Comparison of ENCODE assay signal across 33 mouse cellular contexts in genomic region chr13:64120760-64121159, GRCm38 (mm10). TPM values are rescaled to one million over a fixed set of nuclear protein-coding genes. Genes with fewer than 3 reads are reported as not detected.
DNase-seq lines count a peak whose midpoint lies in the region; ATAC-seq and TF ChIP-seq lines count a peak whose summit lies in the region.
"Had no signal": no experiment of that assay in that cellular context is flagged by ENCODE, and none has a peak within 500 bp of the region (broad histone marks: within the 10 kb centered on the region; RNA-seq: fewer than 3 reads in every experiment).

No protein-coding gene starts in this region.

- WGBS in kidney, embryonic 16.5 days, result 69% methylated on average over 4 of the region's 4 CpGs
- WGBS in kidney, embryonic 15.5 days, result 74% methylated on average over 4 of the region's 4 CpGs

- H3K4me1 ChIP-seq in CH12.LX (ENCODE audit: control insufficient read depth in 1 of 2, insufficient read depth in 2 of 2), result peaks cover 0 to 12% of the 10 kb centered on the region in 2 experiments; a peak in 2 of 4 replicates
- no peaks in the 10 kb centered on the region for H3K4me1 ChIP-seq in kidney, embryonic 16.5 days (ENCODE audit: insufficient read depth, low read length)
- H3K4me1 ChIP-seq in kidney, embryonic 15.5 days, result no peaks in the 10 kb centered on the region
- H3K4me1 ChIP-seq: embryonic facial prominence, embryonic 13.5 days; forebrain, embryonic 12.5 days; forebrain, embryonic 15.5 days; heart, embryonic 12.5 days; heart, embryonic 15.5 days; hindbrain, embryonic 15.5 days had no signal

- H3K4me2 ChIP-seq in CH12.LX (ENCODE audit: insufficient read depth, low read depth, poor library complexity, severe bottlenecking), result no peak overlapping the region
- no peak overlapping the region for H3K4me2 ChIP-seq in kidney, embryonic 16.5 days (replicated peaks; ENCODE audit: low read depth, low read length)
- no peak overlapping the region for H3K4me2 ChIP-seq in kidney, embryonic 15.5 days
- H3K4me2 ChIP-seq: embryonic facial prominence, embryonic 13.5 days; forebrain, embryonic 12.5 days; forebrain, embryonic 15.5 days; heart, embryonic 12.5 days; heart, embryonic 15.5 days; hindbrain, embryonic 15.5 days had no signal

- ATAC-seq in hematopoietic stem cell, adult 5-6 weeks (replicated peaks in 1 of 2; ENCODE audit: insufficient read depth in 1 of 2, low FRiP score in 2 of 2, low TSS enrichment in 1 of 2, low read depth in 1 of 2, poor library complexity in 2 of 2, severe bottlenecking in 2 of 2), result peak; percentile 76 to 89
- ATAC-seq in neutrophil, adult 5-6 weeks (ENCODE audit: extremely low read depth, insufficient number of reproducible peaks, low FRiP score, poor library complexity, severe bottlenecking), result peak; percentile 41; the same call in 1 of the 2 replicates
- ATAC-seq in kidney, embryonic 16.5 days (ENCODE audit: low FRiP score, low TSS enrichment), result no peak
- ATAC-seq in kidney, embryonic 15.5 days (replicated peaks; ENCODE audit: low FRiP score), result no peak
- ATAC-seq: activated CD4-positive, CD25-positive, alpha-beta regulatory T cell, adult 4 months; CD4-positive, CD25-positive, alpha-beta regulatory T cell, adult 4 months; forebrain, embryonic 15.5 days had no signal

- no peak for TF ChIP-seq RAD21 in CH12.LX (IDR thresholded peaks at IDR 0.05; ENCODE audit: low read depth, low read length)

- H3K79me2 ChIP-seq in CH12.LX (replicated peaks; ENCODE audit: control insufficient read depth, extremely low read depth, insufficient read depth, poor library complexity, severe bottlenecking), result no peaks in the 10 kb centered on the region

- peaks cover 0 to 16% of the 10 kb centered on the region in 2 experiments for H3K36me3 ChIP-seq in CH12.LX (replicated peaks in 1 of 2; ENCODE audit: control insufficient read depth in 1 of 2, insufficient read depth in 1 of 2, low read length in 1 of 2)
- no peaks in the 10 kb centered on the region for H3K36me3 ChIP-seq in kidney, embryonic 16.5 days (ENCODE audit: insufficient read depth, low read length)
- no peaks in the 10 kb centered on the region for H3K36me3 ChIP-seq in kidney, embryonic 15.5 days
- H3K36me3 ChIP-seq: embryonic facial prominence, embryonic 10.5 days; embryonic facial prominence, embryonic 13.5 days; forebrain, embryonic 12.5 days; forebrain, embryonic 15.5 days; heart, embryonic 12.5 days; heart, embryonic 15.5 days; hindbrain, embryonic 15.5 days had no signal

- no peak for TF ChIP-seq CTCF in CH12.LX (conservative IDR thresholded peaks at IDR 0.05 in 1 of 2, IDR thresholded peaks at IDR 0.05 in 1 of 2; ENCODE audit: low read depth in 2 of 2, low read length in 2 of 2)

- TF ChIP-seq EP300 in CH12.LX (IDR thresholded peaks at IDR 0.05; ENCODE audit: low read length), result no peak

- H3K4me3 ChIP-seq in CH12.LX (replicated peaks in 1 of 3; ENCODE audit: low read depth in 2 of 3, low read length in 2 of 3, poor library complexity in 1 of 3), result no peak overlapping the region
- H3K4me3 ChIP-seq in kidney, embryonic 16.5 days (ENCODE audit: low read length), result no peak overlapping the region
- H3K4me3 ChIP-seq in kidney, embryonic 15.5 days (replicated peaks), result no peak overlapping the region
- H3K4me3 ChIP-seq: embryonic facial prominence, embryonic 10.5 days; embryonic facial prominence, embryonic 13.5 days; erythroblast, embryonic 14.5 days; forebrain, embryonic 12.5 days; forebrain, embryonic 15.5 days; heart, embryonic 12.5 days; heart, embryonic 15.5 days; hindbrain, embryonic 15.5 days had no signal

- H3K9me3 ChIP-seq in CH12.LX (replicated peaks; ENCODE audit: low read length), result no peaks in the 10 kb centered on the region
- peaks cover 3% of the 10 kb centered on the region; the same call in 1 of the 2 replicates for H3K9me3 ChIP-seq in kidney, embryonic 16.5 days (ENCODE audit: low read length)
- H3K9me3 ChIP-seq in kidney, embryonic 15.5 days (replicated peaks), result no peaks in the 10 kb centered on the region
- H3K9me3 ChIP-seq: forebrain, embryonic 15.5 days; heart, embryonic 12.5 days; heart, embryonic 15.5 days; hindbrain, embryonic 15.5 days had no signal

- peak; percentile 9 to 10 for DNase-seq in spleen, postnatal 36 days (ENCODE audit: low spot score in 2 of 2)
- DNase-seq in spleen, postnatal 14 days (ENCODE audit: low spot score in 2 of 2), result no peak
- peak; percentile 22 for DNase-seq in CH12.LX (ENCODE audit: extremely low read depth)
- DNase-seq in cerebellum, postnatal 25 days, result no peak
- DNase-seq: adrenal gland, postnatal 10 days; adrenal gland, postnatal 36 days; cerebellum, adult 18-20 months; cerebellum, adult 9-10 months; cerebellum, postnatal 14 days; embryo, embryonic 11 days; gastrocnemius, postnatal 25 days; heart, postnatal 10 days; heart, postnatal 36 days had no signal

- TF ChIP-seq POLR2A in CH12.LX (IDR thresholded peaks at IDR 0.05; ENCODE audit: low read depth, low read length), result no peak

- no peak overlapping the region for H3K9ac ChIP-seq in CH12.LX (ENCODE audit: insufficient read depth, low read depth)
- H3K9ac ChIP-seq in kidney, embryonic 16.5 days (replicated peaks; ENCODE audit: low read length), result no peak overlapping the region
- no peak overlapping the region for H3K9ac ChIP-seq in kidney, embryonic 15.5 days
- H3K9ac ChIP-seq: embryonic facial prominence, embryonic 13.5 days; forebrain, embryonic 12.5 days; forebrain, embryonic 15.5 days; heart, embryonic 12.5 days; heart, embryonic 15.5 days; hindbrain, embryonic 15.5 days had no signal

- dilution Hi-C loops in CH12.LX (cut with MboI; ENCODE audit: extremely low pct_ligation_motif_present, extremely low pct_unique_long_range_greater_than_20kb, low sequenced_read_pairs), result no loop called here

- no peak overlapping the region for H3K27ac ChIP-seq in CH12.LX (ENCODE audit: insufficient read depth, low read depth)
- no peak overlapping the region for H3K27ac ChIP-seq in kidney, embryonic 16.5 days (ENCODE audit: low read length)
- no peak overlapping the region for H3K27ac ChIP-seq in kidney, embryonic 15.5 days
- H3K27ac ChIP-seq: embryonic facial prominence, embryonic 10.5 days; embryonic facial prominence, embryonic 13.5 days; forebrain, embryonic 12.5 days; forebrain, embryonic 15.5 days; heart, embryonic 15.5 days; hindbrain, embryonic 15.5 days had no signal

- in situ Hi-C loops in CH12.LX (cut with MboI; ENCODE audit: low pct_ligation_motif_present, low pct_unique_long_range_greater_than_20kb, low sequenced_read_pairs), result no loop called here

- H3K27me3 ChIP-seq in CH12.LX (replicated peaks), result no peaks in the 10 kb centered on the region
- H3K27me3 ChIP-seq in kidney, embryonic 16.5 days (ENCODE audit: insufficient read depth, low read length), result no peaks in the 10 kb centered on the region
- no peaks in the 10 kb centered on the region for H3K27me3 ChIP-seq in kidney, embryonic 15.5 days
- H3K27me3 ChIP-seq: embryonic facial prominence, embryonic 13.5 days; forebrain, embryonic 12.5 days; forebrain, embryonic 15.5 days; heart, embryonic 12.5 days; heart, embryonic 15.5 days; hindbrain, embryonic 15.5 days had no signal

TF ChIP-seq in CH12.LX, 34 proteins besides CTCF, POLR2A, EP300 and RAD21:
- TF ChIP-seq POLR2AphosphoS2 (IDR thresholded peaks at IDR 0.05; ENCODE audit: low read depth, low read length), result no peak
- no peak for TF ChIP-seq ZKSCAN1 (IDR thresholded peaks at IDR 0.05; ENCODE audit: borderline replicate concordance, low read depth, low read length)
- no peak for TF ChIP-seq TBP (conservative IDR thresholded peaks at IDR 0.05; ENCODE audit: low read depth, low read length)
- TF ChIP-seq ZNF384 (IDR thresholded peaks at IDR 0.05; ENCODE audit: low read depth, low read length), result no peak
- TF ChIP-seq CHD1 (IDR thresholded peaks at IDR 0.05; ENCODE audit: low read depth, low read length), result no peak
- no peak for TF ChIP-seq MAZ (IDR thresholded peaks at IDR 0.05; ENCODE audit: low read depth, low read length)
- TF ChIP-seq BHLHE40 (IDR thresholded peaks at IDR 0.05; ENCODE audit: low read depth, low read length), result peak; percentile 53

RNA-seq across cellular contexts. Expression of gene Slc35d2, which starts 8.4 kb away (rescaled TPM):
- 9.2 and 10.3 TPM in 2 replicates for total RNA-seq in CH12.LX (2012; rRNA removed)
- 15.4 and 19.4 TPM in 2 replicates for total RNA-seq in CH12.LX (2014; rRNA removed)
- polyA plus RNA-seq in CH12.LX (2012; ENCODE audit: insufficient read length, low read depth), result 16.9 and 17.2 TPM in 2 replicates
- 23.4 and 24.6 TPM in 2 replicates for total RNA-seq in hematopoietic stem cell, adult 5-6 weeks (2017)
- total RNA-seq in neutrophil, adult 5-6 weeks (2017), result 18.9 and 25.3 TPM in 2 replicates
- polyA plus RNA-seq in kidney, embryonic 16.5 days (2015; fragmentation: Nextera tagmentation; extraction: Ambion mirVana), result 5.6 and 5.8 TPM in 2 replicates
- 3.9 and 4.7 TPM in 2 replicates for polyA plus RNA-seq in kidney, embryonic 15.5 days (2015; fragmentation: Nextera tagmentation; extraction: Ambion mirVana)

RNA-seq across cellular contexts. Expression of gene Hsd17b3, which starts 31.7 kb away (rescaled TPM):
- total RNA-seq in CH12.LX (2012; rRNA removed) (not detected in 2 replicates), CH12.LX (2014; rRNA removed) (not detected in 2 replicates)
- not detected in 2 replicates for polyA plus RNA-seq in CH12.LX (2012; ENCODE audit: insufficient read length, low read depth)
- not detected in 2 replicates for total RNA-seq in hematopoietic stem cell, adult 5-6 weeks (2017)
- total RNA-seq in neutrophil, adult 5-6 weeks (2017), result not detected in 2 replicates
- polyA plus RNA-seq in kidney, embryonic 16.5 days (2015; fragmentation: Nextera tagmentation; extraction: Ambion mirVana), result not detected in 2 replicates
- not detected in 2 replicates for polyA plus RNA-seq in kidney, embryonic 15.5 days (2015; fragmentation: Nextera tagmentation; extraction: Ambion mirVana)
- total RNA-seq: adrenal gland, postnatal 10 days; gastrocnemius, adult 8-10 months; gastrocnemius, postnatal 25 days; heart, adult 8-10 months; heart, postnatal 10 days; heart, postnatal 36 days had no signal
- polyA plus RNA-seq: activated CD4-positive, CD25-positive, alpha-beta regulatory T cell, adult 4 months; C2C12; CD4-positive, CD25-positive, alpha-beta regulatory T cell, adult 4 months; cortical plate, adult 2 months; embryonic facial prominence, embryonic 10.5 days; embryonic facial prominence, embryonic 13.5 days; erythroblast, embryonic 14.5 days; forebrain, embryonic 12.5 days; forebrain, embryonic 15.5 days; heart, embryonic 12.5 days; heart, embryonic 15.5 days; hindbrain, embryonic 11.5 days; hindbrain, embryonic 15.5 days; intestine, embryonic 14.5 days had no signal

RNA-seq across cellular contexts. Expression of gene Zfp367, which starts 32.2 kb away (rescaled TPM):
- total RNA-seq in CH12.LX (2012; rRNA removed), result 12.6 and 17.0 TPM in 2 replicates
- total RNA-seq in CH12.LX (2014; rRNA removed), result 33.7 and 39.2 TPM in 2 replicates
- 17.3 and 23.8 TPM in 2 replicates for polyA plus RNA-seq in CH12.LX (2012; ENCODE audit: insufficient read length, low read depth)
- 70.6 and 125 TPM in 2 replicates for total RNA-seq in hematopoietic stem cell, adult 5-6 weeks (2017)
- 17.6 and 21.8 TPM in 2 replicates for total RNA-seq in neutrophil, adult 5-6 weeks (2017)
- 16.2 and 17.4 TPM in 2 replicates for polyA plus RNA-seq in kidney, embryonic 16.5 days (2015; fragmentation: Nextera tagmentation; extraction: Ambion mirVana)
- 17.1 and 17.6 TPM in 2 replicates for polyA plus RNA-seq in kidney, embryonic 15.5 days (2015; fragmentation: Nextera tagmentation; extraction: Ambion mirVana)

RNA-seq across cellular contexts. Expression of gene Habp4, which starts 40.9 kb away (rescaled TPM):
- total RNA-seq in CH12.LX (2012; rRNA removed) (1.8 and 3.3 TPM in 2 replicates), CH12.LX (2014; rRNA removed) (2.6 and 3.5 TPM in 2 replicates)
- 3.3 and 4.2 TPM in 2 replicates for polyA plus RNA-seq in CH12.LX (2012; ENCODE audit: insufficient read length, low read depth)
- total RNA-seq in hematopoietic stem cell, adult 5-6 weeks (2017), result 2.5 and 4.8 TPM in 2 replicates
- 10.1 and 15.2 TPM in 2 replicates for total RNA-seq in neutrophil, adult 5-6 weeks (2017)
- 28.4 and 29.1 TPM in 2 replicates for polyA plus RNA-seq in kidney, embryonic 16.5 days (2015; fragmentation: Nextera tagmentation; extraction: Ambion mirVana)
- 26.1 and 27.1 TPM in 2 replicates for polyA plus RNA-seq in kidney, embryonic 15.5 days (2015; fragmentation: Nextera tagmentation; extraction: Ambion mirVana)

Comparison
In these comparisons a context has a peak if more than half of its experiments do, and no peak if none do; other contexts are left out.
1. DNase-seq: peak in spleen, postnatal 36 days (2 of 2) and CH12.LX (single experiment); none in spleen, postnatal 14 days (0 of 2) and cerebellum, postnatal 25 days (0 of 2).
2. ATAC-seq: peak in hematopoietic stem cell, adult 5-6 weeks (2 of 2) and neutrophil, adult 5-6 weeks (single experiment); none in kidney, embryonic 16.5 days (single experiment) and kidney, embryonic 15.5 days (single experiment).